Mouse (Mus musculus) urinary bladder, adult 2 months (tissue): Measurements from ENCODE around the gene Phlda3. TPM values are rescaled to one million over a fixed set of nuclear protein-coding genes. Genes with fewer than 3 reads are reported as not detected.
A peak's percentile ranks its signal among the peaks of the same experiment; 100 is the strongest.

Experiments
- DNase-seq: peaks from one replicate; pipeline ENCODE4 v3.0.0; 2022; ENCODE audit warnings: low spot score
- polyA plus RNA-seq: library from polyadenylated mRNA; depleted of rRNA; stranded (reverse); fragments of >200 nt; gene quantifications from 2 replicates; pipeline ENCODE4 v1.2.3, GENCODE M21; 2012; rRNA removed

The Phlda3 gene
- polyA plus RNA-seq, 1 experiment: 138 TPM

GRCm38 (mm10) chr1:135793370-135794215, 27.7 kb downstream of the Phlda3 start:
- DNase-seq: peak; percentile 66

- DNase-seq: no peak
These were observed 28.6 kb downstream of the Phlda3 start for GRCm38 (mm10) chr1:135794216-135795134.

DNA sequence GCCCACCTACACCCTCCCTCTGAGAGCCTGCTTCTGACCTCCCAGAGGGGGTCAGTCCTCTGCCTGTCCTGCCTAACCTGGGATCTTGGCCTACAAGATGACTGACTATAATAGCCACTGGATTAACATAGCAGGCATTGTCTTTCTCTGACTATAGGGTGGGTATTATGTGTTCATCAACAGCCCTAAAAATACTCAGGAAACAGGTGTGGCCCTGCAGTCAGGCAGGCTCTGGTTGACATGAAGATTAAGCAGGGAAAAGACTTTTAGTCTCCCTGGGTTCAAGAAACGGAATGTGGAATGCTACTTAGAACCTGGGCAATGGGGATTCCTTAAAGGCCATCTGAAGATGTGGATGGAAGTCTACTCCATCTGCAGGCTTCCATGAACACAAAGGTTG, 32.6 kb downstream of the Phlda3 start:
- DNase-seq: no peak

GRCm38 (mm10) chr1:135799109-135799627, 33.2 kb downstream of the Phlda3 start:
- DNase-seq: no peak

DNA sequence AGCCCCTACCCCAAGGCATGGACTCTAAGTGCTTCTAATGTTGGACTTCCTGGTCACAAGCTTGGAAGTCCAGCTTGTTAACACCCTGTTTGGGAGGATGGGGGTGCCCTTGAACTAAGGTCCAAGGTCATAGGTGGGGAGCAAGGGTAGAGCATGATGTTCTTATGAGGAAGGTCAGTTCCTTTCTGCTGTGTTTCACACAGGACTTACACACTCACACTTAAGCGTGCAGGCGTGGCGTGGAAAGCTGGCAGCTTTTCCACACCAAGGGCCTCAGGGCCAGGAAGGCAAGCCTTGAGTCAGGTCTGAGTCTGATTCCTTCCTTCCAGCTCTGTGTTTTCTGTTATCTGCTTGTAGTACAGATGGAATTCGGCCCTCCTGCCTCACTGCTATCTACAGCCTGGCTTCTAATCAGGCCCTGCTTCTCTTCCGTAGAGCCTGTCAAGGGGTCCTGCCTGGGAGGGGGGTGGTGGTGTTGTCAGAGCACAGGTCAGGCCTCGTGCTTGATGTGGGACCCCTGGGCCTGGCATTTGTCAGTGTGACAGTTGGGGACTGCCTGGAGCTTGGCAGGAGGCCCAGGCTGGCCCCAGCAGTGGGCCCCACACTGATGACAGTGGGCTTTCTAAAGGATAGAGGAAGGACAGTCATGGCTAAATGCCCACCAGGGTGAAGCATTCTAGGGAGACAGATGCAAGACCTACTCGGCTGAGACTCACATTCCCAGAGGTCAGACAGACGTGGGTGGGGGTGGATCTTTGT, 34.5 kb downstream of the Phlda3 start:
- DNase-seq: no peak

GRCm38 (mm10) chr1:135807546-135807945, 41.6 kb downstream of the Phlda3 start:
- no peak for DNase-seq

DNA sequence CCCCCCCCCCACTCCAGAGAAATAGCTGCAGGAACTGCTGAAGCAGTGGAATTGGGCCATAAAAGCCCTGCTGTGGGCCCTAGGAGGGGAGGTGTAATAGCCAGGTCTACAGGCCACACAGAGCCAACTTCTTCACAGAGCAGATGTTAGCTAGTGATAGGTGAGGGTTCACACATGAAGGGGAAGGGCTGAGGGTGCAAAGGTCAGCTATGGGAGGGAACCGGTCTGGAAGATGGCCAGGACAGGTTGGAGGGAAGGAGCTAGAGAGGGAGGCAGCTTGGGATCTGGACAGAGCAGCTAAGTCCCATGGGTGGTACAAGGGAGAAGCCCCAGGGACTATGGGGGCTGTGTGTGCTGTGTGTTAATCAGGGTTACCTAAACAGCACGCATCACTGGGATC, 44.3 kb downstream of the Phlda3 start:
- DNase-seq: no peak

DNA sequence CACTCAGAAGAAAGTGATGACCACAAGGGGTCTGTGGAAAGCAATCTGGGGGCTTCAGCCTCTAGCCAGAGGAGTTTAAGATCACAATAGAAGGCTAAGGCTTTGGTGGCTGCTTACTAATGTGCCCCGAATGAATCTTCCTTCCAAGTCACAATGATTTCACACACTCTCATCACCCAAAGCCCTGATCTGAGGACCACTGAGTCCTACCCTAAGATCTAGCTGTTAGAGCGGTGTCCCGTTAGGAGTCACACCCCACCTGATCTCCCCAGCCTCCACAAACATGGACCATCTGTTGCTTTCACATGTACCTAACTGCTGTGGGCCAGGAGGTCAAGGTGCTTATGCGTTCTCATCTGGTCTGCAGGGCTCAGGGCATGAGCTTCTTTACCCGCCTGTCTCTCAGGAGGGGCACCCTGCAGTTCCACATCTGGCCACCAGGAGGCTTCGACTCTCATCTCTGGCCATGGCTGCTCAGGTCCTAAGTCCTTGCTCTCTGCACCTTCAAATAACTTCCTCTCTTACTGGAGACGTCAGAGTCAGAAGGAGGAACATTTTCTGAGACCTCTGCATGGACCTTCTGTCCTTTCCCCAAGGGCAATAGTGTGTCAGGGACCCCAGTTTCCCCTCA, 45.2 kb downstream of the Phlda3 start:
- DNase-seq: peak; percentile 75

- no peak for DNase-seq
These were observed 46.3 kb downstream of the Phlda3 start for GRCm38 (mm10) chr1:135812205-135812604.

GRCm38 (mm10) chr1:135812618-135813017, 46.7 kb downstream of the Phlda3 start:
- DNase-seq: no peak

DNA sequence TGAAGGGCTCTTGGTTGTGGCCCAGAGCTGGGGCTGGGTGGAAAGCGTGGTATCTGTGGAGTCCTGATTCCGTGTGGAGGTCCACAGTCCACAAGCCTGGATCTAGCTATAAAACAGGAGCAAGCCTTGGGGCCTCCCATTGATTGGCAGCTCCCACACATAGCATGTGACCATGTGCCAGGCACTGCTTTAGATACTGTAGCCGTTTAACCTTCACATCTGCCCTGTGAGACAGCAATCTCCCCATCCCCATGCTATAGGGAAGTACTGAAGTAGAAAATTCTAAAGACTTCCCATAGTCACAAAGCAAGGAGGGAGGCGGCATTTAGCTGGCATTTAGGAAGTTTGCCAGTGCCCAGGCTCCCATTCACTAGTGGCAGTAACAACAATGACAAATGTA, 47.2 kb downstream of the Phlda3 start:
- no peak for DNase-seq

- DNase-seq: no peak
These were observed 47.9 kb downstream of the Phlda3 start for GRCm38 (mm10) chr1:135813687-135814395.

DNA sequence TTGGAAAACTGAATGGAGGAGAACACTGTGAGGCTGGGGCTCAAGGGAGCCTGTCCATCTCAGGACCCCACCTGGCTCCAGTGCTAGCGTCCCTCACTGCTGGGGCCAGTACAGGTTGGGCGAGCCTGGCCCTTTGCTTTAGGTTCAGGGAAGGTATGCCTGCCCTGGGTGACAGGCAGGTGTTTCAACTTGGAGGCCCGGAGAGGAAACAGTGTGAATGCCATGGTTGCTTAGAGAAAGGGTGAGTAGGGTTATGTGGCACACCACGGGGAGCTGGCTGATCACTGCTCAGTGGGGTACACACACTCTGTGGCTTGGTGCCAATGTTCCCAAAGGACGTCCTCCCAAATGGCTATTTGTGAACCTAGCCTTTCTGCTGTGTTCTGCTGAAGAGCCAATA, 48.6 kb downstream of the Phlda3 start:
- DNase-seq: no peak

- no peak for DNase-seq
These were observed 51.7 kb downstream of the Phlda3 start for GRCm38 (mm10) chr1:135817595-135817994.

DNA sequence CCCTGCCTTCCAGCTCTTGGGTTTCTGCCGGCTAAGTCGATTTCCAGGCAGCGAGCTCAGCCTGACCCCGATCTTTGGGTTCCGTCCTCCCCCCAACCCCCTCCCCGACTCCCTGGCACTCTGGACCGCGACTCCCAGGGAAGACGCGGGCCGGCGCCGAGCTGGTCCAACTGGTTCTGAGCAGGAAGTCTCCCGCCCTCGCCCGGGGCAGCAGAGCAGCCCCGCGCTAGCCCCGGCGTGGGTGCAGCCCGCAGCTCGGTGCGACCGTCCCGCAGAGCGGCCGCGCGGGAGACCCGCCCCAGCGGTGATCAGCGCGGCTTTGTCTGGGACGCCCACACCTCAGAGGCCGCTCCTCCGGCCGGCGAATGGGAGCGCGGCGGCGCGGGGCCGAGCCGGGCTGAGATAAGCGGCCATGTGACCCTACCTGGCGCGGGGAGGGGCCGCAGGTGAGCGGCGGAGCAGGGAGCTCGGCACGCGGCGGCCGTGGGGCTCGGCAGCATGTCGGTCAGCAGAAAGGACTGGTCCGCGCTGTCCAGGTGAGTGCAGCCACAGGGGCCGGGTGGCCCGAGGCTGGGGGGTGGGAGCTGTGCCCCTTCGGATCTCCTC, 52.7 kb downstream of the Phlda3 start, which contains the start of gene Lad1:
TSS of gene Lad1 (plus strand) at position 118 of the 606 bp plus-strand sequence.
- peak; percentile 80 for DNase-seq

Other genes with a start within 250 kb of the Phlda3 start
- gene Nav1, start 158.8 kb upstream of the Phlda3 start, polyA plus RNA-seq: 25.0 and 40.9 TPM in 2 replicates
- gene Csrp1, start 46.1 kb upstream of the Phlda3 start, polyA plus RNA-seq: 3,856 and 5,107 TPM in 2 replicates
- 1.1 and 1.2 TPM in 2 replicates for gene Tnni1, start 13.3 kb downstream of the Phlda3 start, polyA plus RNA-seq
- gene Lad1, start 52.5 kb downstream of the Phlda3 start, polyA plus RNA-seq: 43.4 and 46.3 TPM in 2 replicates
- 274 and 426 TPM in 2 replicates for gene Tnnt2, start 70.2 kb downstream of the Phlda3 start, polyA plus RNA-seq
- gene Pkp1, start 153.1 kb downstream of the Phlda3 start, polyA plus RNA-seq: 3.5 and 4.4 TPM in 2 replicates
- gene Igfn1, start 240.2 kb downstream of the Phlda3 start, polyA plus RNA-seq: not detected in 2 replicates
- gene Tmem9, start 242.0 kb downstream of the Phlda3 start, polyA plus RNA-seq: 52.4 and 55.4 TPM in 2 replicates